Mouse (Mus musculus) erythroblast, embryonic 14.5 days (primary cell): ENCODE results near the gene Ppp1r9a.

Experiments used
- GATA1 ChIP-seq: IDR thresholded peaks from 2 replicates; pipeline ENCODE4 v1.6.1; 2012; ENCODE audit warnings: low read length, inconsistent platforms, mixed read lengths
- TAL1 ChIP-seq: IDR thresholded peaks from 3 replicates; pipeline ENCODE4 v1.6.1; 2012; ENCODE audit warnings: low read length, inconsistent platforms, mixed read lengths

DNA sequence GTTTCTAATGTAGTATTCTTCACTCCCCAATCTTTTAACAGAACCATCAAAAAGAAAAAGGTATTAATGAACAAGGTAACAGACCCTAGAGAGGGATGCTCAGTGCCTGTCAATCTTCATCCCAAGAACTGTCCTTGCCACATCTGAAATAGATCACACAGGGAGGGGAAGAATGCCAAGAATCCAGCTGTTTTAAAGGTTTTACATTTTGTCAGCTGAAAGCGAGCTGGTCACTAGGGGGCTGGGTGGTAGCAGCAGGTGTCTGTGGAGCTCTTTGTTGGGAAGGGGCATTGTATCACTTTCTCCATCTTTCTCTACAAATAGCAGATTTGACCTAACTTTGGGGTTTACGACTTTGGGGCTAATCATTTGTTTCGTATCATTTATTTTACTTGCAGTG, 194.6 kb downstream of the Ppp1r9a start:
- TF ChIP-seq GATA1: no peak
- no peak for TF ChIP-seq TAL1
